Mouse (Mus musculus) layer of hippocampus, adult 11-12 months (tissue): Measurements from ENCODE around the gene Cpne2.

ENCODE experiments used
- DNase-seq: peaks from one replicate; pipeline ENCODE4 v3.0.0; 2022; ENCODE audit warnings: low spot score

Gene Cpne2

GRCm38 (mm10) chr8:94532873-94533671 lies at the start of gene Cpne2:
Gene Cpne2, plus strand, starts transcription at chr8:94532990.
- DNase-seq: peak; percentile 30

- no peak for DNase-seq
Measured at GRCm38 (mm10) chr8:94485288-94485687, 47.5 kb upstream of the Cpne2 start.

- peak; percentile 45 for DNase-seq
Measured at GRCm38 (mm10) chr8:94485882-94486281, 46.9 kb upstream of the Cpne2 start.

GRCm38 (mm10) chr8:94488016-94488415 lies 44.8 kb upstream of the Cpne2 start:
- DNase-seq: no peak

- DNase-seq: no peak
Measured at GRCm38 (mm10) chr8:94489809-94490483, 42.8 kb upstream of the Cpne2 start.

GRCm38 (mm10) chr8:94492021-94492681 lies 40.6 kb upstream of the Cpne2 start:
- peak; percentile 80 for DNase-seq

- DNase-seq: no peak
Measured at GRCm38 (mm10) chr8:94493240-94493639, 39.5 kb upstream of the Cpne2 start.

- no peak for DNase-seq
Measured at GRCm38 (mm10) chr8:94515430-94516208, 17.2 kb upstream of the Cpne2 start.

- no peak for DNase-seq
Measured at GRCm38 (mm10) chr8:94516209-94516593, 16.6 kb upstream of the Cpne2 start.

GRCm38 (mm10) chr8:94516766-94517165 lies 16.0 kb upstream of the Cpne2 start:
- no peak for DNase-seq

- DNase-seq: no peak
Measured at GRCm38 (mm10) chr8:94518331-94518730, 14.5 kb upstream of the Cpne2 start.

GRCm38 (mm10) chr8:94519021-94519420 lies 13.8 kb upstream of the Cpne2 start:
- DNase-seq: no peak

- DNase-seq: no peak
Measured at GRCm38 (mm10) chr8:94521481-94521880, 11.3 kb upstream of the Cpne2 start.

- no peak for DNase-seq
Measured at GRCm38 (mm10) chr8:94522482-94522881, 10.3 kb upstream of the Cpne2 start.

GRCm38 (mm10) chr8:94524554-94524953 lies 8.2 kb upstream of the Cpne2 start:
- no peak for DNase-seq

GRCm38 (mm10) chr8:94527178-94527577 lies 5.6 kb upstream of the Cpne2 start:
- DNase-seq: no peak

GRCm38 (mm10) chr8:94528245-94528644 lies 4.5 kb upstream of the Cpne2 start:
- DNase-seq: peak; percentile 56

GRCm38 (mm10) chr8:94529875-94530274 lies 2.9 kb upstream of the Cpne2 start:
- no peak for DNase-seq

- no peak for DNase-seq
Measured at GRCm38 (mm10) chr8:94530643-94531042, 2.1 kb upstream of the Cpne2 start.

GRCm38 (mm10) chr8:94532000-94532399 lies 790 bp upstream of the Cpne2 start:
- no peak for DNase-seq

- no peak for DNase-seq
Measured at GRCm38 (mm10) chr8:94532525-94532872, 291 bp upstream of the Cpne2 start.

GRCm38 (mm10) chr8:94534612-94535011 lies 1.8 kb downstream of the Cpne2 start:
- DNase-seq: no peak
